Mouse (Mus musculus): ENCODE results near the gene Mex3a.
A peak's percentile ranks its signal among the peaks of the same experiment; 100 is the strongest.

Gene Mex3a

GRCm38 (mm10) chr3:88543651-88544410 is 11.6 kb downstream of the Mex3a start:
- DNase-seq (ENCODE audit: low spot score in 2 of 2): no peak

- DNase-seq (ENCODE audit: low spot score in 2 of 2): peak in 1 of 2 experiments; percentile 41
Measured at GRCm38 (mm10) chr3:88544514-88544913, 12.3 kb downstream of the Mex3a start.

GRCm38 (mm10) chr3:88544955-88545591 is 12.9 kb downstream of the Mex3a start:
- peak in 1 of 2 experiments; percentile 35 for DNase-seq (ENCODE audit: low spot score in 2 of 2)

- no peak for DNase-seq (ENCODE audit: low spot score in 2 of 2)
Measured at GRCm38 (mm10) chr3:88546674-88547418, 14.7 kb downstream of the Mex3a start.

- no peak for DNase-seq (ENCODE audit: low spot score in 2 of 2)
Measured at GRCm38 (mm10) chr3:88548180-88548917, 16.2 kb downstream of the Mex3a start, which contains the start of gene Rab25. Gene Rab25, minus strand, starts transcription at chr3:88548300.

GRCm38 (mm10) chr3:88551586-88551985 is 19.4 kb downstream of the Mex3a start:
- peak in 1 of 2 experiments; percentile 13 for DNase-seq (ENCODE audit: low spot score in 2 of 2)

DNA sequence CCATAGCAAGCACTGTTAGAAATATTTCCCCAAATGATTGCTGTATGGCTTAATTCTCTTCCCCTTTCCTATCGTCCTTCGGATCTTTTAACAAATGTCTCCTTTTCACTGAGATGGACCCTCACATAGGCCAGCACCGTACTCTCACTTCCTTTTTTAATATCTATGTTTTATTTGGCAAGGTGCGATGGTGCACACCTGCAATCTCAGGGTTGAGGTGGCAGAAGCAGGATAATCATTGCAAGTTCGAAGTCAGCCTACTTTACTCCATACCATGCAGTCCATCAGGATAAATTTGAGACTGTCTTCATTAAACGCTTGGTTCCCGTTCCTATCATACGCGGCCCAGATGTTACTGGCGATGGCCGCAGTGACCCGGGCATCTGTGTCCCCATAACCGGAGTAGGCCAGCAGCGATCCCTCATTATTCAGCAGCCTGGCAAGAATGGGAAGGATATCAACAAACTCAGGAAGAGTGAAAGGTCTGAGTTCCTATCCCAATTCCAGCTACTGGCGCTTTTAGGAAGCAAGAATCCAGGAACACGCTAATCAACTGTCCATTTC is 20.0 kb downstream of the Mex3a start:
- no peak for DNase-seq (ENCODE audit: low spot score in 2 of 2)

- peak; percentile 87 to 97 for DNase-seq (ENCODE audit: low spot score in 2 of 2)
Measured at GRCm38 (mm10) chr3:88552676-88553524, 20.7 kb downstream of the Mex3a start, which contains the start of gene Lamtor2. Gene Lamtor2, minus strand, starts transcription at chr3:88553074.

GRCm38 (mm10) chr3:88553525-88553879 is 21.3 kb downstream of the Mex3a start, which contains the start of gene Ubqln4:
Gene Ubqln4, plus strand, starts transcription at chr3:88553758.
- DNase-seq (ENCODE audit: low spot score in 2 of 2): peak; percentile 91 to 97

DNA sequence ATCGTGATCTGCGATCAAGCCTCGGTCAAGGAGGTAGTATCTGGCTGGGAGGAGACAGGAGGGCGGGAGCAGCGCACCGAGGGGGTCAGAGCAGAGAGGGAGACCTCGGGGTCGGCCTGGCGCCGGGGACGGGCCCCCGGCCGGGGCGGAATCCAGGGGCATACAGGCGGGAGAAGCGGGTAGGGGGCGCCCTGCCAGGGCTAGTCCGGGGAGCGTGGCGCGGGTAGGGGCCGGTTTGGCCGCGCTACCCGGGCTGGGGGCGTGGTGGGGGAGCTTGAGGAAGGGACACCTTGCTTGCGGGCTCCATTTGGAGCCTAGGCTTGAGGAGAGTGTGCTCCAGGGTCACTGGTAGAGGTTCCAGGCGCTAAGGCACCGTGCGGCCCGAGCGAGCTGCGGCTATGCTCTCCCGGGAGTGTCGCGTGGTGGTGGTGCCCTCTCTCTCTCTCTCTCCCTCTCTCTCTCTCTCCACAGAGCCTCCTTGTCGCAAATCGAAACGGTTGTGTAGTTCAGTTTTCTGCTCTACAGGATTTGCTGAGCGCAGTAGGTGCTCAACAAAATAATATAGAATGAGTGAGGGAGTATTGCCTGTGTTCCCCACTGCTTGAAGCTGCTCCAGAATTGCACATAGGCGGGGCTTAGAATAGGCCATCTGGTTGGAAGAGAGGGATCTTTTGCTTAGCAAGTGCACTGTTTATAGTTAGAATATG is 21.8 kb downstream of the Mex3a start:
- DNase-seq (ENCODE audit: low spot score in 2 of 2): peak in 1 of 2 experiments; percentile 68

GRCm38 (mm10) chr3:88555069-88555605 is 22.9 kb downstream of the Mex3a start:
- no peak for DNase-seq (ENCODE audit: low spot score in 2 of 2)

DNA sequence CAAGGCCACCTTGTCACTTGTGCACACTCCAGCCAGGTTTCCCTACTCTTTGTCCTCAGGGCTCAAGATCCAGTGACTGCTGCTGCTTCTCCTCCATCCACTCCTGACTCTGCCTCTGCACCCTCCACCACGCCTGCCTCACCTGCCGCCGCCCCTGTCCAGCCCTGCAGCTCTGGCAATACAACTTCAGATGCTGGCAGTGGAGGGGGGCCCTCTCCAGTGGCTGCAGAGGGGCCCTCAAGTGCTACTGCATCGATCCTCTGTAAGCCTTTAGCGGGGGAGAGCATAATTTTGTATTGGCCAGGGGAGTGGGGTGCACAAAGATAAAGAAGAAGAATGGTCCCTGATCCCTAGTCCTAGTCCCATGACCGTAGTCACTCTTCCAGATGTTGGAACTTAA is 23.5 kb downstream of the Mex3a start:
- DNase-seq (ENCODE audit: low spot score in 2 of 2): peak in 1 of 2 experiments; percentile 19

- no peak for DNase-seq (ENCODE audit: low spot score in 2 of 2)
Measured at GRCm38 (mm10) chr3:88556616-88557015, 24.4 kb downstream of the Mex3a start.

DNA sequence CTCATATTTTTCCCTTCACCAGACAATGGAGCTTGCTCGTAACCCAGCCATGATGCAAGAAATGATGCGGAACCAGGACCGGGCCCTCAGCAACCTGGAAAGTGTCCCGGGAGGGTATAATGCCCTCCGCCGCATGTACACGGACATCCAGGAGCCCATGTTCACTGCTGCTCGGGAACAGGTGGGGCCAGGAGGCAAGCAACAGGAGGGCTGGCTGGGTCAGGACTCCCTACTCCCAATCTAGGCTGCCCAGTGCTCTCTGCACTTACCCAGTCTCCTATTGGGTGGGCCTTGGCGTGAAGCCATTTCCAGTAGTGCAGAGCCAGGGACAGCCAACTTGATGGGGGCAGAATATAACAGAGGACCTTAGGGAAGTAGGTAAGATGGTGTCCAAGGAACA is 27.4 kb downstream of the Mex3a start:
- DNase-seq (ENCODE audit: low spot score in 2 of 2): no peak

GRCm38 (mm10) chr3:88561989-88562388 is 29.8 kb downstream of the Mex3a start:
- DNase-seq (ENCODE audit: low spot score in 2 of 2): peak in 1 of 2 experiments; percentile 40

DNA sequence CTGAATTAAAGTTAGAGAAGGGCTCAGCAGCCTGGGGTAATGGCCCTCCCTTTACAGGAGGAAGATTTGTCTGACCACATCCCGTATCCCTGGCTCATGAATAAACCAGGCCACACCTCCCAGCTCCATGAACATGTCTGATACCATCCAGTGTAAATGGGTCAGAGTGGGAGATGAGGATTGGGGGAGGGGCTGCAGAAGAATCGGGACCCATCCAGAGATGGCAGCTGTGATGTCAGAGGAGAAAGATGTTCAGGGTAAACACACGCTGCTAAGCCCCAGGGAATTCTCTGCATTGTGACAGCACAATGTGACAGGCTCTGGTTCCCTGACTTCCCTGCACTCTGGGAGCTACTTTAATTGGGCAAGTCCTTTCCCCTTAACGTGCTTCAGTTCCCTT is 31.2 kb downstream of the Mex3a start:
- DNase-seq (ENCODE audit: low spot score in 2 of 2): no peak

DNA sequence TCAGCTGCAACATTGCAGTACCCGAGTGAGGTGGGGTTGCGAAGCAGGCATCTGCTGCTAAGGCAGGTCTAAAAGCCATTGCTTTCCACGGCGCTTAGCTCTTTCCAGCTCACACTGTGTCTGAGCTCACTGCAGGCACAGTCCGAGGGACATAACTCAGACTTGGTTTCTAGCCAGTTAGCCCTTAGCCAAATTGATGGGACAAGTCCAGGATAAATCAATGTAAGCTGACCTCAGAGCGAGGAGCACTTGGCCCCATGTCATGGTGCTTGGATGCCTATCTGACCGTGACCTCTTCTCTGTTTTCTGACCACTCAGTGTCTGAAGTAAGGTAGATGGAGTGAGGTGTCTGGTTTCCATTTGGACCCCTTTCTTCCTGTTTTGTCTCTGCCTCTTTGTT is 31.8 kb downstream of the Mex3a start:
- no peak for DNase-seq (ENCODE audit: low spot score in 2 of 2)

DNA sequence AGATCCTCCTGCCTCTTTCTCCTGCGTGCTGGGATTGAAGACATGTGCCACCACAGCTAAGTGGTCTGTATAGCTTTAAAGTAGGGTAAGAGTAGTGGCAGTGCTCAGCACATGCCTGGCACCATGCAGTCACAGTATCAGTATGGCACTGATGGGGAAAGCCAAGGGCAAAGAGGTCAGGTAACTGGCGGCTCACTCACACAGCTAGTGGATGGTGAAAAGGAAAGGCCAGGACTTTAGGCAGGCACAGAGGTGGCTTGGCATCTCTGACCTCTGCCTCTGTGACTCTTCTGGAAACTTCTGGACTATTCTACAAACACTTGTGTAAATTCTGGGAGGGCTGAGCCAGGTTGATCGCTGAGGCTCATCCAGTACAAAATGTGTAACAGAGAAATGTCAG is 33.9 kb downstream of the Mex3a start:
- no peak for DNase-seq (ENCODE audit: low spot score in 2 of 2)

DNA sequence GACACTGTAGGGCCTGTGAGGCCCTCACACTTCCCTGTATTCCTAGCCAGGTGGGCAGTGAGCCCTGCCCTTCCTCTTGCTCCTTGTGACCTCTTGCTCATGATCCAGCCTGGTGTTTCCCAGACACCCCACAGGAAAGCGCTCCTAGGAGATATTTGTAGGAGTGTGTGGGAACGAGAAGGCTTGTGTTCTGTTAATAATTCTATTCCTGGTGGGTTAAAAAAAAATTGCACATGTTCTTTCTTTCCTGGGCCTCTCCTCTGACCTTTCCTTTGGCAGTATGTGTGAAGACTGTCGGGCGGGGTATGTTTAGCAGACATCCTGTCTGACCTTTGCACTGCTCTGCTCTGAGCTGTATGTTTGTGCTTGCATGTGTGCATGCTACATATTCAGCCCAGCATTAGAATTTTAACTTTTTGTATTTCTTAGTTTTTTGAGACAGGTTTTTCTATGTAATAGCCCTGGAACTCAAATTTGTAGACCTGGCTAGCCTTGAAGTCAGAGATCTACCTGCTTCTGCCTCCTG is 34.4 kb downstream of the Mex3a start:
- no peak for DNase-seq (ENCODE audit: low spot score in 2 of 2)

Measured in spleen, postnatal 10 days (tissue).